Mouse (Mus musculus) spleen, adult 2 months (tissue): ENCODE measurements around the gene Engase.

Source experiments
- CTCF ChIP-seq: fragments of 200-500 bp; IDR thresholded peaks from 2 replicates; pipeline ENCODE4 v1.5.1; 2011; ENCODE audit warnings: mild to moderate bottlenecking, inconsistent platforms; ENCODE audit not compliant: insufficient read depth, insufficient read length, insufficient replicate concordance; ENCODE audit errors: extremely low read depth
- POLR2A ChIP-seq: fragments of 200-500 bp; IDR thresholded peaks from 2 replicates; pipeline ENCODE4 v1.6.1; 2011; ENCODE audit warnings: low read depth, low read length, inconsistent platforms

DNA sequence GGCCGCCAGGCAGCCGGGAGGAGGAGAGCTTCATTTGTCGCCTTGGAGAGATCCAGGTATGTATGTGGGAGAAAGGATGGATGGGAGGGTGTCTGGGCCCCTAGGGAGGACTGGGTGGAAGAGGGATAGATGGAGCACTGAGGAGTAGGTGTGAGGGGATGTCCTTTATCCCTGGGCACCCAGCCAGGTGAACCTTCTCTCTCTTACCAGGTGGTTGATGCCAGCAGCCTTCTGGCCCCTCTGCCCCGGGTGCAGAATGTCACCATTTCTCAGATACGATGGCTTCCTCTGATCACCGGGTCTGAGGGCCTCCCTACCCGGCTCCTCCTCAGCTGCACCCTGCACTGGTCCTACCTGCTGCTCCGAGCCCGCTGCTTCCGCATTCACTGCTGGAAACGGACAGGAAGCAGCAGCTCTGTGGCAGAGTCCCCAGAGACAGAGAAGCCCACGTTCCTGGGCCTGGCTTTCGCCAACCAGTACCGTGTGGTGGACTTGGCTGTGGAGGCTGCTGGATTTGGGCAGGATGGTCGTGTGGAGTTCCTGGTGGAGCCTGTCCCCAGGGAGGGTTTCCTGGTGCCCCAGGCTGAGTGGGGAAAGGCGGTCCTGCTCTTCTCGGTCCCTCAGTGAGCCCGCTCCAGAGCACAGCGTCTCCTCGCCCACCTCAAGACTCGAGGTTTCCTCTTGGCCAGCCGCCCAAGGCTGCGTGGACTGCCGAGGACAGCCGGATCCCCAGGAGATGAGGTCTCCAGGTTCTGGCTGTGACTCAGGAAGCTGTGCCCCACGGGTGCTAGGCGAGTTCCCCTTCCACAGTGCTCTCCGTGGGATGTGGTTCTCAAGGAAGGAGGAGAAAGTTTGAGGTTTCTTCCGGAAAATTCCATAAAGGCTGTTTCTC is 10.5 kb downstream of the Engase start:
- TF ChIP-seq CTCF = no peak
- TF ChIP-seq POLR2A = no peak
